Mouse (Mus musculus): ENCODE measurements around the gene Gm42957. TPM values are rescaled to one million over a fixed set of nuclear protein-coding genes. Genes with fewer than 3 reads are reported as not detected.
A peak's percentile ranks its signal among the peaks of the same experiment; 100 is the strongest.

Gm42957 gene
- polyA plus RNA-seq, 1 experiment from 2014 or later, result not detected

DNA sequence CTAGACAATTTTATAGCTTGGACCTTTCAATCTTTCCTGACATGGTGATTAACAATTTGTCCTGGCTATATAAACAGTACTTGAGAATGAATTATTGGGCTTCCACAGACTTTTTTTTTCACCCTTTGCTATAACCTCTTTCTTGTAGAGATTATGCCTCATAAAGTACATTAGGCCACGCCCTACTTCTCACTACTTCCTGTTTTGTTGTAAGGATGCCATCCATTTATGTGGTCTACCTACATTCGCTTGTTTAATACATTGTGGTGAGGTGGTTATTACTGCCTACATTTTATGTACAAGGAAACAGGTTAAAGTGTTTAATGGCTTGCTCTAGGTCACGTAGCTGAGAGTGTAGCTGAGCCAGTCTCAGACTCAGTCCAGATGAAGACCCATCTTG lies 39.9 kb downstream of the Gm42957 start:
- H3K9me3 ChIP-seq (replicated peaks; ENCODE audit: control insufficient read depth, low read length), result no peaks in the 10 kb centered on the region
- ATAC-seq (replicated peaks; ENCODE audit: insufficient number of reproducible peaks, low FRiP score, low TSS enrichment), result no peak

GRCm38 (mm10) chr3:96675690-96676089 lies 40.4 kb downstream of the Gm42957 start:
- Histone ChIP-seq H3K9me3 (replicated peaks; ENCODE audit: control insufficient read depth, low read length) (no peaks in the 10 kb centered on the region), H3K4me2 (no peak overlapping the region), H3K27ac (ENCODE audit: low read depth, low read length) (no peak overlapping the region), H3K4me1 (ENCODE audit: control insufficient read depth, insufficient read depth, low read length) (0 out of 2 replicates have a peak, but pooled peaks cover 5% of the 10 kb centered on the region), H3K4me3 (ENCODE audit: low read depth, low read length) (no peak overlapping the region), H3K27me3 (ENCODE audit: control insufficient read depth, insufficient read depth, low read length) (peaks cover 14% of the 10 kb centered on the region), H3K9ac (ENCODE audit: low read depth, low read length) (no peak overlapping the region), H3K36me3 (ENCODE audit: control insufficient read depth, insufficient read depth, low read length) (no peaks in the 10 kb centered on the region)
- ATAC-seq (replicated peaks; ENCODE audit: insufficient number of reproducible peaks, low FRiP score, low TSS enrichment), result no peak
- 64% methylated on average over 3 of the region's 3 CpGs for WGBS (ENCODE audit: insufficient replicate concordance)

More for the DNA sequence above, 39.9 kb downstream of the Gm42957 start:
- H3K4me1 ChIP-seq (ENCODE audit: control insufficient read depth, insufficient read depth, low read length), result 0 out of 2 replicates have a peak, but pooled peaks cover 7% of the 10 kb centered on the region
- H3K9ac ChIP-seq (ENCODE audit: low read depth, low read length), result no peak overlapping the region
- no peaks in the 10 kb centered on the region for H3K36me3 ChIP-seq (ENCODE audit: control insufficient read depth, insufficient read depth, low read length)
- WGBS (ENCODE audit: insufficient replicate concordance), result 81% methylated on average over 3 of the region's 3 CpGs
- H3K4me2 ChIP-seq, result no peak overlapping the region
- no peak overlapping the region for H3K27ac ChIP-seq (ENCODE audit: low read depth, low read length)
- peaks cover 9% of the 10 kb centered on the region for H3K27me3 ChIP-seq (ENCODE audit: control insufficient read depth, insufficient read depth, low read length)
- H3K4me3 ChIP-seq (ENCODE audit: low read depth, low read length), result no peak overlapping the region

- Histone ChIP-seq H3K9me3 (replicated peaks; ENCODE audit: control insufficient read depth, low read length) (no peaks in the 10 kb centered on the region), H3K4me3 (ENCODE audit: low read depth, low read length) (no peak overlapping the region), H3K9ac (ENCODE audit: low read depth, low read length) (no peak overlapping the region), H3K27ac (ENCODE audit: low read depth, low read length) (no peak overlapping the region), H3K27me3 (ENCODE audit: control insufficient read depth, insufficient read depth, low read length) (peaks cover 21% of the 10 kb centered on the region), H3K4me2 (no peak overlapping the region), H3K4me1 (ENCODE audit: control insufficient read depth, insufficient read depth, low read length) (0 out of 2 replicates have a peak, but pooled peaks cover 5% of the 10 kb centered on the region), H3K36me3 (ENCODE audit: control insufficient read depth, insufficient read depth, low read length) (no peaks in the 10 kb centered on the region)
- WGBS (ENCODE audit: insufficient replicate concordance), result 64% methylated on average over 7 of the region's 7 CpGs
- ATAC-seq (replicated peaks; ENCODE audit: insufficient number of reproducible peaks, low FRiP score, low TSS enrichment), result no peak
Observed at GRCm38 (mm10) chr3:96678456-96678855, 43.2 kb downstream of the Gm42957 start.

GRCm38 (mm10) chr3:96679159-96679674 lies 43.9 kb downstream of the Gm42957 start:
- Histone ChIP-seq H3K4me2 (no peak overlapping the region), H3K27ac (ENCODE audit: low read depth, low read length) (no peak overlapping the region), H3K4me1 (ENCODE audit: control insufficient read depth, insufficient read depth, low read length) (0 out of 2 replicates have a peak, but pooled peaks cover 5% of the 10 kb centered on the region), H3K36me3 (ENCODE audit: control insufficient read depth, insufficient read depth, low read length) (no peaks in the 10 kb centered on the region), H3K9ac (ENCODE audit: low read depth, low read length) (no peak overlapping the region), H3K4me3 (ENCODE audit: low read depth, low read length) (no peak overlapping the region), H3K27me3 (ENCODE audit: control insufficient read depth, insufficient read depth, low read length) (peaks cover 29% of the 10 kb centered on the region), H3K9me3 (replicated peaks; ENCODE audit: control insufficient read depth, low read length) (no peaks in the 10 kb centered on the region)
- no peak for ATAC-seq (replicated peaks; ENCODE audit: insufficient number of reproducible peaks, low FRiP score, low TSS enrichment)
- 9% methylated on average over 5 of the region's 5 CpGs for WGBS (ENCODE audit: insufficient replicate concordance)

DNA sequence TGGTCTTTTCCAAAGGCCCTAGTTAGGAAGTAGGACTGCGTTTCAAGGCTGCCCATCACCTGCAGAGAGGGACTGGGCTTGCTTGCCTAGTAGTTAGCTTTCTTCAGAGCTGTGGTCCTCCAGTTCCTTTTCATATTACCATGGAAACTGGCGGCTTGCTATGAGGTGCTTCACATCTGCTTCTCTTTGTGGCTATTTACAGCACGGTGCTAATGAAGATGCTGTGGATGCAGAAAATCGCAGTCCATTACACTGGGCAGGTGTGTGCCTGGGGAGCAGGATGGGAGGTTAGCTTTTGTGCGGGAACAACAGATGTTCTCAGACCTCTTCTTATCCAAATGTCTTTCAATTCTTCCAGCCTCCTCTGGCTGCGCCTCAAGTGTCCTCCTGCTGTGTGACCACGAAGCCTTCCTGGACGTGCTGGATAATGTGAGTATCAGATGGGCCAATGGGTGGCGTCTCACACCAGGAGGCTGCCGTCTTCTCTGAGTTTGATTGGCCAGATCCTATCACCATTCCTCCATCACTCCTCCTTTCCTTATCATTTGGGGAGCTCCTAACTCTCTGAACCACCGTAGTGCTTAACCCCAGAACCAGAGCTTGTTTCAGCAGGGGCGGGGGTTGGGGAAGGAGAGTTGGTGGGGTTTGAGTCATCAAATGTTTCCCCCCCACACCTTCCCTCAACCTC lies 45.1 kb downstream of the Gm42957 start:
- H3K27ac ChIP-seq (ENCODE audit: low read depth, low read length), result no peak overlapping the region
- WGBS (ENCODE audit: insufficient replicate concordance), result 19% methylated on average over 12 of the region's 12 CpGs
- H3K4me1 ChIP-seq (ENCODE audit: control insufficient read depth, insufficient read depth, low read length), result peaks cover 11% of the 10 kb centered on the region; the same call in 1 of the 2 replicates
- ATAC-seq (replicated peaks; ENCODE audit: insufficient number of reproducible peaks, low FRiP score, low TSS enrichment), result no peak
- peaks cover 36% of the 10 kb centered on the region for H3K27me3 ChIP-seq (ENCODE audit: control insufficient read depth, insufficient read depth, low read length)
- no peak overlapping the region for H3K4me2 ChIP-seq
- H3K4me3 ChIP-seq (ENCODE audit: low read depth, low read length), result no peak overlapping the region
- H3K9me3 ChIP-seq (replicated peaks; ENCODE audit: control insufficient read depth, low read length), result no peaks in the 10 kb centered on the region
- no peaks in the 10 kb centered on the region for H3K36me3 ChIP-seq (ENCODE audit: control insufficient read depth, insufficient read depth, low read length)
- H3K9ac ChIP-seq (ENCODE audit: low read depth, low read length), result no peak overlapping the region

GRCm38 (mm10) chr3:96683496-96683895 lies 48.2 kb downstream of the Gm42957 start:
- 77% methylated on average over 3 of the region's 3 CpGs for WGBS (ENCODE audit: insufficient replicate concordance)
- Histone ChIP-seq H3K9ac (ENCODE audit: low read depth, low read length) (no peak overlapping the region), H3K36me3 (ENCODE audit: control insufficient read depth, insufficient read depth, low read length) (no peaks in the 10 kb centered on the region), H3K4me1 (ENCODE audit: control insufficient read depth, insufficient read depth, low read length) (peaks cover 11% of the 10 kb centered on the region; the same call in 1 of the 2 replicates), H3K27me3 (ENCODE audit: control insufficient read depth, insufficient read depth, low read length) (peaks cover 39% of the 10 kb centered on the region), H3K4me2 (no peak overlapping the region), H3K9me3 (replicated peaks; ENCODE audit: control insufficient read depth, low read length) (no peaks in the 10 kb centered on the region), H3K27ac (ENCODE audit: low read depth, low read length) (no peak overlapping the region), H3K4me3 (ENCODE audit: low read depth, low read length) (no peak overlapping the region)
- no peak for ATAC-seq (replicated peaks; ENCODE audit: insufficient number of reproducible peaks, low FRiP score, low TSS enrichment)

DNA sequence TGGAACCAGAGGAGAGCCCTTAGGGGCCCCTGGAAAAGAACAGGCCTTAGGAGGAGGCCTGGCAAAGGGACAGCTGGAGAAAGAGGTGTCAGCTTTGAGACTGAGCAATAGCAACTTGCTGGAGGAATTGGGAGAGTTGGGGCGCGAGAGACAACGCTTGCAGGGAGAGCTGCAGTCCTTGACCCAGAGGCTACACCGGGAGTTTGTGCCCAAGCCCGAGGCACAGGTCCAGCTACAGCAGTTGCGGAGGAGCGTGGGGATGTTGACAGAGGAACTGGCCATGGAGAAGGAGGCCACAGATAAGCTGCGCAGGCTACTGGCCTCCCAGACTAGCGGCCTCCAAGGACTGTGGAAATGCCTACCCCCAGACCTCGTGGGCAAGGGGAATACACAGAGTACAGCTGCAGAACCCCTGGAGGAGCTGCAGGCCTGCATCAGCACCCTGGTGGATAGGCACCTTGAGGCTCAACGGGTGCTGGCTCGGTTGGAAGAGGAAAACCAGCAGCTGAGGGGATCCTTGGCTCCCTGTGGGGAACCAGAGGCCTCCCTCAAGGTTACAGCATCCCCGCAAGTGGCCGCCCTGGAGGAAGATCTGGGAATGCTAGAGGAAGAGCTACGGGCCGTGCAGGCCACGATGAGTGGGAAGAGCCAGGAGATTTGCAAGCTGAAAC lies 49.0 kb downstream of the Gm42957 start:
- H3K4me3 ChIP-seq (ENCODE audit: low read depth, low read length), result peak overlapping the region; percentile 38
- H3K9me3 ChIP-seq (replicated peaks; ENCODE audit: control insufficient read depth, low read length), result no peaks in the 10 kb centered on the region
- H3K27me3 ChIP-seq (ENCODE audit: control insufficient read depth, insufficient read depth, low read length), result peaks cover 39% of the 10 kb centered on the region
- H3K9ac ChIP-seq (ENCODE audit: low read depth, low read length), result peak overlapping the region; percentile 54; the same call in 1 of the 2 replicates
- peak overlapping the region; percentile 74 for H3K4me2 ChIP-seq
- no peak for ATAC-seq (replicated peaks; ENCODE audit: insufficient number of reproducible peaks, low FRiP score, low TSS enrichment)
- H3K4me1 ChIP-seq (ENCODE audit: control insufficient read depth, insufficient read depth, low read length), result peaks cover 8% of the 10 kb centered on the region; the same call in 1 of the 2 replicates
- WGBS (ENCODE audit: insufficient replicate concordance), result 37% methylated on average over 17 of the region's 17 CpGs
- no peaks in the 10 kb centered on the region for H3K36me3 ChIP-seq (ENCODE audit: control insufficient read depth, insufficient read depth, low read length)
- H3K27ac ChIP-seq (ENCODE audit: low read depth, low read length), result no peak overlapping the region

DNA sequence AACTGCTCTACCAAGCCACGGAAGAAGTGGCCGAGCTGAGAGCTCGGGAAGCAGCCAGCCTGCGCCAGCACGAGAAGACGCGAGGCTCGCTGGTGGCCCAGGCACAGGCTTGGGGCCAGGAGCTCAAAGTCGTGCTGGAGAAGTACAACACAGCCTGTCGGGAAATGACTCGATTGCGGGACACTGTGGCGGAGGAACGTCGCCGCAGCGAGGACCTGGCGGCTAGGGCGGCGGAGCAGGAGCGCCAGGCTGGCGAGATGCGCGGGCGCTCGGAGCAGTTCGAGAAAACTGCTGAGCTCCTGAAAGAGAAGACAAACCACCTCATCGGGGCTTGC lies 49.5 kb downstream of the Gm42957 start:
- Histone ChIP-seq H3K4me2 (peak overlapping the region; percentile 74), H3K27ac (ENCODE audit: low read depth, low read length) (no peak overlapping the region), H3K4me1 (ENCODE audit: control insufficient read depth, insufficient read depth, low read length) (peaks cover 6% of the 10 kb centered on the region; the same call in 1 of the 2 replicates), H3K36me3 (ENCODE audit: control insufficient read depth, insufficient read depth, low read length) (no peaks in the 10 kb centered on the region), H3K27me3 (ENCODE audit: control insufficient read depth, insufficient read depth, low read length) (peaks cover 38% of the 10 kb centered on the region), H3K9ac (ENCODE audit: low read depth, low read length) (peak overlapping the region; percentile 54; the same call in 1 of the 2 replicates), H3K9me3 (replicated peaks; ENCODE audit: control insufficient read depth, low read length) (no peaks in the 10 kb centered on the region), H3K4me3 (ENCODE audit: low read depth, low read length) (peak overlapping the region; percentile 38)
- 10% methylated on average over 28 of the region's 28 CpGs for WGBS (ENCODE audit: insufficient replicate concordance)
- ATAC-seq (replicated peaks; ENCODE audit: insufficient number of reproducible peaks, low FRiP score, low TSS enrichment), result no peak

Measured in heart, embryonic 11.5 days (tissue).